Mouse (Mus musculus): ENCODE measurements around the gene Dbx1.
A peak's percentile ranks its signal among the peaks of the same experiment; 100 is the strongest.

The Dbx1 gene

DNA sequence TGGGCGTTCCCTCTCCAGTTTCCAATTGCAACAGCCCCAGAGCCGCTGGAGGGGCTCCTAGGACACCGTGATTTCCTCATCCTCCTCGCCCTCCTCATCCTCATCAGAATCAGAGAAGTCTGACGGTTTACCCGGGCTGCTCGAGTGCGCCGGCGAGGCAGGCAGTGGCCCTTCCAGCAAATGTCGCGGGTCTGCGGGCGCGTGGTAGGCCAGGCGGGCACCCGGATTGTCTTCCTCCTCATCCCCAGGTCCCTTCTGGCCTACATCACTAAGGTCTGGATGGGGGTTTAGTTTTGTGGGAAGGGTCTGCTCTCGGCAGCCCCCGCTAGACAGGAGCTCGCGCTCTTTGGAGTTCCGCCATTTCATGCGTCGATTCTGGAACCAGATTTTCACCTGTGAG lies 4.3 kb downstream of the Dbx1 start:
- DNase-seq: no peak

DNA sequence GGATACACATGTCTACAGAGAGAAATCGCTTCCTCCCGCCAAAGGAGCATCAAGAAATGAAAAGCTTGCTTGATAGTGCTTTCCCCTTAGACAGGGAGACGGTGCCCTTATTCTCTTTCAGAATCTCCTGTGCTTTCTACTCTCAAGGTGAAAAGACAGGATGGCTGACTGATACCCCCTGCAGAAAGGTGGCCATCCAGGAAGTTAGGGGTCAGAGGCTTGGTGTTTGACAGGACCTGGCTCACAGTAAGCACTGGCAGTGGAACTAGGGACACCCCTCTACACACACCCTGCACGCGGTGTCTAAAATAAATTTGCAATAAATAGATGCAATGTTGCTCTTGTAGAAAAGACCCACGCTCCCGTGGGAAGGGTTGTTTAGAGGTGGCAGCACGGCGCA lies 4.8 kb downstream of the Dbx1 start:
- DNase-seq: no peak

DNA sequence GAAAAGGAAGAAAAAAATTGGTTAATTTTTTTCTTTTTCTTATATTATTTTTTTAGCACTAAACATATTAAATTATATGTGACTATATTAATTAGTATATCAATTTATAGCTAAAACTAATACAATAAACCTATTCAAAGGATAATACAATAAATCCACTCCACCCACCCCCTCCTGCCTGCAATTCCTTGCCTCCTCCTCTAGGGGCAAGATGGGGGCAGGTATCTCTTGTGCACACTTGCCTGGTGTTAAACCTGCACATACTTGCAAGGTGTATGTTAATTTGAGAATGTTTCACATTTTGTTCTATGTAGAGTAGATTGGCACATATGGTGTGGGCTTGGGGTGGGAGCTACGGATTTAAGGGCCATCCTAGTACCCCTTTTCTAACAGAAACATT lies 16.5 kb downstream of the Dbx1 start:
- DNase-seq: no peak

DNA sequence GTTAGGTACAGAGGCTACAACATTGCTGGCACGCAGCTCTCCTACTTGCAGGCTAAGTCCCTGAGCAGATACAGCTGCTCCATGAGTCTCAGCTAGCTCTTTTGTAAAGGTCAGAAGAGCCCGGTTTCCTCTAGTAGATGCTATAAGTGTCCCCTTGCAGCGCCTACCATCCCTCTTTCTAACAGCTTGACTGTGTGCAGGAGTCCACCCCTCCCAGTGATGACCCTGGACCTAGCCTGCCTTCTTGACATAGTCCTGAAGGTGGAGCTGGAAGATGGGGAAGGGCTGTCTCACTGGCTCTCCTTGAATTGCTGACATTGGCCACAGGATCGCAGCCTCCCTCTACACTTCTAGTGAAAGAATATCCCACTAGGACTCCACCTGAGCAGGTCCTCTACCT lies 19.6 kb downstream of the Dbx1 start:
- DNase-seq: no peak

DNA sequence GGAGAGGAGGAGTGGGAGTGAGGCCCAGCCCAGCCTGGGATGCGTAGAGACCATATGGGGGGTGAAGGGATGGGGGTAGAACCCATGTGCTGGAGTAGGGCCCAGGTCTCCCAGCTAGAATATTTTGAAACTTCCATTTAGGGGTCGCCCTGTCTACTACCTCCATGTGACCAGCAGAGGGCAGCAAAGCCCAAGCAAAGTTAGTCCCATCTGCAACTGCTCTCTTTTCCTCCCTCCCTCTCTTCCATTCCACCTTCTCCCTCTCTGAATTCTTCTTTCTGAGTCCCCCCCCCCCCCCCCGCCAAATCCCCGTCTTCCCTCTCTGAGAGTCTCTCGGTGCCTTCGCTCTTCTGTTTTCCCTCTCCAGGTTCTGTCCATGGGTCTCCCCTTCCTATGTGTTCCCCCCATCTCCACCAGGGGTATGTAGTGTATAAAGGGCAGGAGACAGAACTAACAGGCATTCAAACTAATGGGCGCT lies 20.4 kb downstream of the Dbx1 start:
- peak; percentile 64 to 81 for DNase-seq

DNA sequence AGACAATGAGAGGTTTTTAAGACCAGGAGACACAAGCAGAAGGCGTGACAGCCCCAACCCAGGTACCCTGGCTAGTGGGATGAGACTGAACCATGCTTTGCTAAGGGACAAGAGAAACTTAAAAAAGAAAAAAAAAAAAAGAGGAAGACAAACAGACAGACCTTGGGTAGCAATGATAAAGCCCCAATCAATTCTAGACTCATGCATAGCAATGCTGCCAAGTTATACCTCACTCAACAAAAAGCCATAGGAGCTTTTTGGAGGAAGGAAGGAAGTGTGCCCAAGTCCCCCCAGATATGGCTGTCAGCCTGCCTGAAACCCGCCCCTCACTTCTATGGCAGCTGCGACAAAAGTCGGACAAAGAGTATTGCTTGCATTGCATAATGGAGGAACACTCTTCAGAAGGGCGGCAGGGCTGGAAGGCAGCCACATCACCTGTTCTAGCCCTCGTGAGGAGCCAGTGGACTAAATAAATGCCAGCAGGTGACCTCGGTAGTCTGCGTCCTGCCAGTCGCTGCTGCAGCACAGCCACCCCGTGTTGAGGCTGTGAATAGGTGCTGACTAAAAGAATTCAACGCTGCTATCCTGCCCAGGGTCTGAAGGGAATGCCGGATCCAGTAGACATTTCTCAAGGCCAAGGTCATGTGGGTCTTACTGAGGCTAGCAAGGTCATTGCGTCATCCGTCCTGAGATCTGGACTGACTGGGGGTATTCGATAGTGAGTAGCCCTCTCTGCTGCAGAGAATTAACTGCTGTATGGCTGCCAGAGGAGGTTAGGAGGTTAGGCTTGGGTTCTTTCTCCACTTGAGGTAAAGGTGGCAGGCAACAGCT lies 31.5 kb downstream of the Dbx1 start:
- DNase-seq: peak; percentile 13 to 61

DNA sequence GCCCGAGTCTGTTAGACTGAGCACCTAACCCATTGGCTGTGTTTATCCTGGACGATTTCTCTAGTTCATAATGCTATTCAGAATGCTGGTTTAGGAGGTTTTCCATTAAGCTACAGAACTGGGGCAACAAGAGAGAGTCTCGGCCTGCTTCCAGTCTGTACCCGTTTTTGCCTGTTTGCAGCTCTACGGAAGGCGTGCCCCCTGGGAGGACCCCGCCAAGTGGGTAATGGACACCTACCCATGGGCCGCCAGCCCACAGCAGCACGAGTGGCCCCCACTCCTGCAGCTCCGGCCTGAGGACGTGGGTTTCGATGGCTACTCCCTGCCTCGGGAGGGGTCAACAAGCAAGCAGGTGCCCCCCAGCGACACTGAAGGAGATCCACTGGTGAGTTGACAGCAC lies 32.4 kb downstream of the Dbx1 start:
- DNase-seq: no peak

DNA sequence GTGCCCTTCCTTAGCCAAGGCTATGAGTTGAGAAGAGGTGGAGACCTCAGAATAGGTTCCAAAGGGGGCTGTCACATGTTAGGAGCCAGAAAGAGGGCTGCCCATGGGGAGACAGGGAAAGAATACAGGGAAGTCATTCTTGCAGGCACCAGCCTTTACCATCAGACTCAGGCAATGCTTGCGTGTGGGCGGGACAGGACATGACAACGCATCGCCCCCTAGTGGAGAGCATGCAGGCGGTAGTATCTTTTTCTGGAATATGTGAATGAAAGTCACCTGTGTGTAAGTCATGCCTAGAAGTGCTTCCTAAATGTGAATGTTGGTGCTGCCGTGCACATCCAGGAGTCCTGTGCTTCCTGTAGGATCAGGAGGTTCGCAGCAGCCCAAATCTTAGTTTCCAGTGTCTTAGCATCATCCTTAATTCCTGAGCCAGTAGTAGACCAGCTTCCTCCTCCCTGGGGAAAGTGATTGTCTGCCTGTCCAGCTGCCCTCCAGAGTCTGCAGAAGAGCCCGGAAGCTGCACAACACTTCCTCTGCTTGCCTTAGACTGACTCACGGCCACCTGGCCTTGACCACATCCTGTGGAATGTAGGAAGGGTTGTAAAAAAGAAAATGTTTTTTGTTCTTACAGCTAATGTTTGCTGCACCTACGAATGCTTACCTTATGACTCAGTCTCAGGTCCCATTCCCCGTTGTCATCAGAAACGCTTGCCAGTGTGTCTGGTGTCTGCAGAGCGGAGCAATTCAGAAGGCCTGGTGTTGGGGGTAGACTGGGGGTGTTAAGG lies 35.3 kb downstream of the Dbx1 start:
- DNase-seq: peak; percentile 73 to 82

DNA sequence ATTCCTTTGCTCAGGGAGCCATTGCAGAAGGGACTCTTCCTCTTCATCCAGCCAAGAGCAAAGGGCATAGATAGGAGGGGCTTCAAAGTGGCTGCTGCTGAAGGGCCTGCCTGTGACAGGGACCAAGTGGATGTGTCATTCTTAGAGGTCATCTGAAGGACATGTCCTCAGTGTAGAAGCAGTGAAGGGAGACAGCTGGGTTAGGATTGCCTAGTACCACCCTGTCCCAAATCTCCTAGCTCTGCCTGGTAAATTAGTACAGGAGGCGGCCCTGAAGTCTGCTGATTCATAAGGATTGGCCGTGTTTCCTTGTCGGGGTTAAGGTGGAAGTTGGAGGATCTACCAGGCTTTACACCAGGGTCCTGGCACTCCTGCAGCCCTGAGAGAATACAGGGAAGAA lies 36.7 kb downstream of the Dbx1 start:
- no peak for DNase-seq

DNA sequence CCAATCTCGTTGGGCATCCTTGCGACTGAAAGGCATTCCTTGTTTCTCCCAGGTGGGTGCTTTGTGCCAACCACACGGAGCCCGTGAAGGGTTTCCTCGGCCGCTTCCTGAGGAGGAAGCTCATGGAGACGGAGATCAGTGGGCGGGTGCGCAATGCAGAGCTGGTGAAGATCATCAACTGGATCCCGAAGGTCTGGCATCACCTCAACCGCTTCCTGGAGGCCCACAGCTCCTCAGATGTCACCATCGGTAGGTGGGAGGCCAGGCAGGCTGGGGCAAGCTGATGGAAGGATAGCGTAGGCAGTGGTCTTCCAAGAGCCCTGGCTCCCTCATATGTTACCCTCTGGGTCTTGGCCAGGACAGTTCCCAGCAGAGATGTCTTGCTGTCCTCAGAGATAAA lies 38.4 kb downstream of the Dbx1 start:
- no peak for DNase-seq

DNA sequence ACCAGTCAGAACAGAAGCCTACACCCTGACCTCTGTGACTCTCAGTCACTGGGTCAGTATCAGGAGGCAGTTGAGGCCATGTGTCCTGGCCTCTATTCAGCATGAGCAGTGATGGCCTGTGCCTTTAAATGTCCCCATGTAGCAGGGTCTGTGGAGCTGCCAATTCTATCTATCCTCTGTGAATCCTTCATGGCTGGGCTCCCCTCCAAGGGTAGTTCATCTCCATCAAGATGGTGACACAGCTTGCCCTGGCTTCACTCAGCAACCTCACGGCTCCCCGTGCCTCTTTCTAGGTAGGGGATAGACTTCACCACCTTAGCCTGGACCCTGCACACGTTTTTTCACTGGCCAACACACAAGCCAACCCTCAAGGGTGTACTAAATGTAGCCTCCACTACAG lies 38.9 kb downstream of the Dbx1 start:
- DNase-seq: no peak

DNA sequence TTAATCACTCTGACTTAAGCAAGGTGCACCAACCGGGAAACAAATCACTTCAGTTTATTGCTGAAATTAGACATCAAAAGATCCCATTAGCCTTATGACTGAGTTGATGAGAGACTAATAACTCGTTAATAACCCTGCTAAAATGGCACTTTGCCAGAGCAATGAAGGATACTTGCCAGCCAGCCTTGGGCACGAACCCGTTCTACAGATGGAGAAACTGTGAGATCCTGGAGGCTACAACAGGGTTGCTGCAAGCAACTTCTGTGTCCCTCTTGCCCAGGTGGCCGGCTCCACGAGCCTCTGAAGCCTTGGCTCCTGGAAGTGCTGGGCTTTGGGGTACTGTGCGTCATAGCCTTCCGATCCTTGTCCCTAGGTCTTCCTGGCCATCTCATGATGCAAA lies 47.0 kb downstream of the Dbx1 start:
- DNase-seq: no peak

DNA sequence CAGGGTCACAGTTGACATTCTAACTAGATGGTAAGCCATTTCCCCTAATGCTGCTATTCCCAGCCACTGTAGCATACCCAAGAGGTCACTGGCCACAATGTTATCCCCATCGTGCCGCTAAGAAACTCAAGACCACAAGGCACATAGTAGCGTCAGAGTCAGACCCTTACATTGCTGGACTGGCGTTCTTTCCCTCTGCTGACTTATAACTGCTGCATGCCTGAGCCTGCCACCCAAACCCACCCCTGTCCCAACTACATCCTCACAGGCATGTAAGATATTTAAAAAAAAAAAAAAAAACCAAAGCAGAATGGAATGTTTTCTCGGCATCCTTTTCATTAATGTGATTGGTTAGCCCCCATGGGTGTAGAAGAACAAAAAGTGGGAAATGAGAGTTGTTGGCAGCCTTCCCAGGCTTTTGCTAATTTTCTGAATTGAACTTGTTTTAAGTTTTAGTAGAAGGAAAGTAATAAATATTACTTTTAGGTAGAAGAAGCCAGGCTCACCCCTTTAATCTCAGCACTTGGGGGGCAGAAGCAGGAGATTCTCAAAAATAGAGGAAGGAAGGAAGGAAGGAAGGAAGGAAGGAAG lies 50.0 kb downstream of the Dbx1 start:
- DNase-seq: no peak

DNA sequence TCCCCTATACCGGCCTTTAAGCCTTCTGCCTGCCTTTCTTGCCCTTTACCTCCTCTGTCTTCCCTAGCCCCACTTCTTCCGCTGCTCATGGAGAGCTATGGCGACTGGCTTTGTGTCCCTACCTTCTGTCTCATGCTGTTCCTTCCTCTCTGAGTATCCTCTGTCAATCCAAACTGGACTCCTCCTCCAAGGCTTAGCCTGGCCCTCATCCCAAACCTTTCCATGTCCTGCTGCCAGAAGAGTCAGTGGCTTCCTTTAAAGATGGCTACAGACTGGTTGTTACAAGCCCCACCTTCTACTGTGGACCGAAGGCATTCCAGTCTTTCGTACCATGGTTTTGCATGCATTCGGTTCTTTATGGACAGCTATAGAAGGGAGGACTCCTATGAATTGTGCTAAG lies 53.5 kb downstream of the Dbx1 start:
- DNase-seq: no peak

DNA sequence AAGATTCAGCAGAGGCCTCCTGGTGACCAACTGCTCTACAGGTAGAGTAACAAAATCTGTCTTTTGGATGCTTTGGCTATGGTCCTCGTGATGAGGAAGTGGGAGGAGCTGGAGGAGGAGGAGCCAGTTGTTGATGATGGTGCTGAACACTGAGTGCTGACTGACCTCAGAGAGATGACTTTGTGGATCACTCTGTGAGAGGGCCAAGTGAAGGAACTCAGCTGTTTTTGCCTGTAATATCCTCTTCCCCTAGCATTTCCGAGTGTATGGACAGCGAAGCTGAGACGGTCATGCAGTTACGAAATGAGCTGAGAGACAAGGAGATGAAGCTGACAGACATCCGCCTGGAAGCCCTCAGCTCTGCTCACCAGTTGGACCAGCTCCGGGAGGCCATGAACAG lies 54.1 kb downstream of the Dbx1 start:
- DNase-seq: no peak

DNA sequence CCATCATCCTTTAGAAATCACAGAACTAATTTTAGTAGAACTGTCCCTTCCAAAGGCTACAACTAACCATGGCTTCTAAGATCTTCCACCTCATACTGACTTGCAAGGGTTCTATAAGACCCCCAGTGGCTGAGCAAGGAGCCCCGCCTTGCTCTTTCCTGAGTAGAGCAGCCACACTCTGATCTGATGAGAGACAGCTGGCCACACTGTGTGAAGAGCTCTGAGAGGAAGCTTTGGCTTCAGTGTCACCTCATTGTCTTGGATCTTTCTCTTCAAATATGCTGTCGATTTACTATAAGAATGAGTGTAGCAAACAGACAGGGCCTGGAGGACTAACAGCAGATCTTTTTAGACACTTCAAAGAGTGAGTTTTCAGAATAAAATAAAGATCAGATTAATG lies 54.7 kb downstream of the Dbx1 start:
- no peak for DNase-seq
